Mouse (Mus musculus) thymus, adult 2 months (tissue): ENCODE measurements around the gene Gatd1. TPM values are rescaled to one million over a fixed set of nuclear protein-coding genes. Genes with fewer than 3 reads are reported as not detected.

Experiments used
- DNase-seq: peaks from one replicate; pipeline ENCODE4 v3.0.0; 2021
- H3K27ac ChIP-seq: fragments of 200-500 bp; 2 replicates; pipeline ENCODE4 v1.5.1; 2012; ENCODE audit warnings: low read length, control low read depth; ENCODE audit not compliant: control insufficient read depth, insufficient read depth
- H3K27me3 ChIP-seq: fragments of 200-500 bp; 2 replicates; pipeline ENCODE4 v1.6.1; 2012; ENCODE audit warnings: mild to moderate bottlenecking, low read length, moderate library complexity, mixed read lengths; ENCODE audit not compliant: control insufficient read depth, insufficient read depth
- H3K36me3 ChIP-seq: fragments of 200-500 bp; 2 replicates; pipeline ENCODE4 v1.6.1; 2012; ENCODE audit warnings: mild to moderate bottlenecking, low read length, moderate library complexity; ENCODE audit not compliant: control insufficient read depth, insufficient read depth
- H3K4me1 ChIP-seq: fragments of 200-500 bp; replicated peaks from 2 replicates; pipeline ENCODE4 v1.6.1; 2012; ENCODE audit warnings: low read length; ENCODE audit not compliant: control insufficient read depth, insufficient read depth
- H3K4me3 ChIP-seq: fragments of 200-500 bp; 2 replicates; pipeline ENCODE4 v1.5.1; 2012; ENCODE audit warnings: mild to moderate bottlenecking, low read length, control low read depth, moderate library complexity; ENCODE audit not compliant: control insufficient read depth, insufficient read depth
- CTCF ChIP-seq: fragments of 200-500 bp; IDR thresholded peaks from 2 replicates; pipeline ENCODE4 v1.5.1; 2012; ENCODE audit warnings: mild to moderate bottlenecking, control low read depth, low read length, moderate library complexity, borderline replicate concordance; ENCODE audit not compliant: control insufficient read depth, poor library complexity, insufficient read depth; ENCODE audit errors: extremely low read depth
- POLR2A ChIP-seq: fragments of 200-500 bp; IDR thresholded peaks from 2 replicates; pipeline ENCODE4 v1.6.1; 2012; ENCODE audit warnings: mild to moderate bottlenecking, low read length, control low read depth, moderate library complexity; ENCODE audit not compliant: control insufficient read depth, poor library complexity, insufficient read depth; ENCODE audit errors: extremely low read depth
- WGBS: fragments of 180-500 bp; shearing (Covaris S2); methylation state at CpG from one replicate; pipeline ENCODE4 v1.1.7; 2018; 5-methylcytosine and 5-hydroxymethylcytosine counted together
- polyA plus RNA-seq: library from polyadenylated mRNA; depleted of rRNA; stranded (reverse); fragments of >200 nt; gene quantifications from 2 replicates; pipeline ENCODE4 v1.2.3, GENCODE M21; 2012

The Gatd1 gene
- polyA plus RNA-seq, 1 experiment = 98.1 TPM

DNA sequence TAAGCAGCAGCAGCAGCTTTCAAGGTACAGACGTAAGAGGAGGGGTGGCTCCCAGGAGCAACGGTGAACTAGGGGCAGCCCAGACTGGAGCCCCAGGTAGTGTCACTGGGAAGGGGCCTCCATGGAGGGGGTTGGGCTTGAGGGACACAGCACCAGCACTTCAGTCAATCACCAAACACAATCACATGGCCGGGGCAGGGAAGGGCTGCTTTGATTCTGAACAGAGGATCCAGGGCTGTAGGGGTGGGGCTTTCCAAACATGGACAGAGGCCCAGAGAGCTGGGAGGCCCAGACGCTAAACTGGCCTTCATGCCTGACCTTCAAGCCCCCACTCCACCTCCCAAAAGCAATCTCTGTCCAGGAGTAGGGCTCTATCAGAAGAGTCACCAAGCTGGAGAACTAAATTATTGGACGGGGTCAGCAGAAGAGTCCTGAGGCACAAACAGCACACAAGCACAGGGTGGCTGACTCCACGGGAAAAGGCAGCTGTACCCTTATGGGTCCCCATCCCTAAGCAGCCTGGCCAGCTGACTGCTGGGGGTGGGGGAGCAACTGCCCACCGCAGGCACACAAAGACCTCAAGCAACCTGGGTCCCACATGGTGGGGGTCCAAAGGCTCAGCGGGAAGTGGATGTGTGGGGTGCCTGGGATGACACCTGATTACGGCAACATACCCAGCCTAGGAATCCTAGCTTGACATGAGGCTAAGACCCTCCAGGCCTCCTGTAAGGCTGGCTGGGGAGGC, 16.1 kb upstream of the Gatd1 start:
- H3K36me3 ChIP-seq = no peaks in the 10 kb centered on the region
- H3K27ac ChIP-seq = no peak overlapping the region
- H3K4me1 ChIP-seq = peaks cover 27% of the 10 kb centered on the region
- no peak overlapping the region for H3K4me3 ChIP-seq
- DNase-seq = no peak
- H3K27me3 ChIP-seq = no peaks in the 10 kb centered on the region
- TF ChIP-seq CTCF = no peak
- TF ChIP-seq POLR2A = no peak
- WGBS = 95% methylated on average over 9 of the region's 9 CpGs

DNA sequence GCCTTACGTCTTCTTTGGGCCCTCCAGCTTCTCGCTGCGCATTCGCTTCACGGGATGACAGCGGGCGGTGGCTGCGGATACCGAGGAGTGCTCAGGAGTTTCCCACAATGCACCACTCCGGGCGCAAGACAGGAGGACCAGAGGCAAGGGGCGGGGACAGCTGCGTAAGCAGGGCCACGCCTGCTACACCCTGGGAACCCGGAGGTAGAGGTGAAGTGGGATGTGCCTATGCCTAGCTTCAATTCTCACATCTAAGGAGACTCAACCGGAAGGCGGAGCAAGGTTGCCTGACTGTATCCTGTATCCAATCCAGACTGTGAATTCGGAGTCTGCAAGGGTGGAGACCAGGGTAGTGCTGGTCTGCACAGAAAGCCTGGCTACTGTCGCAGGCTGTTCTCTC, 15.4 kb upstream of the Gatd1 start, which contains the start of gene Cend1:
Gene Cend1 (minus strand): TSS at position 182 of the 400 bp plus-strand sequence.
- H3K27ac ChIP-seq = no peak within 1 kb of the TSS
- DNase-seq = no peak
- 71% methylated on average over 19 of the region's 19 CpGs for WGBS
- TF ChIP-seq POLR2A (no peak), CTCF (no peak)
- peaks cover 20% of the 10 kb centered on the region for H3K4me1 ChIP-seq
- H3K36me3 ChIP-seq = no peaks in the 10 kb centered on the region
- H3K27me3 ChIP-seq = no peaks in the 10 kb centered on the region
- H3K4me3 ChIP-seq = no peak within 1 kb of the TSS

DNA sequence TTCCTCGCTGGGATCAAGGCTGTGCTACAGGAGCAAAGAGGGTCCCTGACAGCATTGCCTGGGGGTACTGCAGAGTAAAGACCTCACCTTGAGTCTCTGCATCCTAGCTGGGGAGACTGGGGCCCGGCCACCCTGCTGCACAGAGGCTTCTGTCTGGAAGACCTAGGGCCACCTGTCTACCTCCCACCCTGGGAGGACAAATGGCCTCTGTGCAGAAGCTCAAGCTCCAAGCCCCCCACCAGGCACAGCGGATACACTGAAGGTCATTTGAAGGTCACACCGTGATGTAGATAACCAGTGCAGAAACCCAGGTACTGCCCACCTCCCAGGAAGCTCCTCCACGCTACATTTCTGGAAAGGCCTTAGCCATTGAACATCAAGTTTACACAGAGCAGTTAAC, 14.8 kb upstream of the Gatd1 start:
- Histone ChIP-seq H3K4me1 (peaks cover 15% of the 10 kb centered on the region), H3K27ac (no peak overlapping the region), H3K27me3 (no peaks in the 10 kb centered on the region), H3K4me3 (no peak overlapping the region), H3K36me3 (no peaks in the 10 kb centered on the region)
- TF ChIP-seq POLR2A = no peak
- no peak for TF ChIP-seq CTCF
- WGBS = 88% methylated on average over 5 of the region's 5 CpGs
- no peak for DNase-seq

DNA sequence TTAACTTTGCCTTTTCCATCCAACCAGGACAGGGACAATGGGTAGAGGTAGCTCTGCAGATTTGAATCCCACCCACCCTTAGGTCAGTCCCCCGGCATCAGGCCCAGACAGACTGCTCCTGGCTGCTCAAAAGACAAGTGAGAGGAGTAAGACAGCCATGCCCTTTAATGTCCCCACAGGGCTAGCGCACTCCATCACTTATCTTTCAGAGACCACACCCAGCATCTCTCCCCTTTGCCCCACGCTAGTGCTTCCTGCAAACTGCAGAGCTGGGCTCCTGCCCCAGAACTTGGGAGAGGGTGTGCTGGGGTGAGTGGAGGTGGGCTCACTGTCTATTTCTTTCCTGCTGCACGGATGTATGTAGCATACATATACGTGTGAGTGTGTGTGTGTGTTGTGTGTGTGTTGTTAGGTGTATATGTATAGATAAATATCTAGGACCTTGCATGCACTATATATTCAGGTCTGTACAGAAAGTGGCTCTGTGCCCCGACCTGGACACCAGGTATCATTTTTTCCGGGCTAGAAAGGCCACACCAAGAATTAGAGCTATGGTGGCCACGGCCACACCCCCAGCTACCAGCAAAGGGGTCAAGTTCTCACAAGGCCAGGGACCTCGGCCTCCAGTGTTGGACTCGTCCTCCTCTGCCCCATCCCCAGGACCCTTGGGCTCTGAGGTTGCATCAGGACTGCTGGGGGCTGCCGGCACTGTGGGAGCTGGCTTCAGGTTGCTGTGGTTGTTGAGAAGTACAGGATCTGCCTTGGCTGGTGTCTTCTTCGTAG, 13.2 kb upstream of the Gatd1 start:
- no peak overlapping the region for H3K27ac ChIP-seq
- no peak overlapping the region for H3K4me3 ChIP-seq
- TF ChIP-seq POLR2A = no peak
- no peak for TF ChIP-seq CTCF
- WGBS = 92% methylated on average over 12 of the region's 12 CpGs
- no peaks in the 10 kb centered on the region for H3K27me3 ChIP-seq
- DNase-seq = no peak
- no peaks in the 10 kb centered on the region for H3K36me3 ChIP-seq
- peaks cover 15% of the 10 kb centered on the region for H3K4me1 ChIP-seq

DNA sequence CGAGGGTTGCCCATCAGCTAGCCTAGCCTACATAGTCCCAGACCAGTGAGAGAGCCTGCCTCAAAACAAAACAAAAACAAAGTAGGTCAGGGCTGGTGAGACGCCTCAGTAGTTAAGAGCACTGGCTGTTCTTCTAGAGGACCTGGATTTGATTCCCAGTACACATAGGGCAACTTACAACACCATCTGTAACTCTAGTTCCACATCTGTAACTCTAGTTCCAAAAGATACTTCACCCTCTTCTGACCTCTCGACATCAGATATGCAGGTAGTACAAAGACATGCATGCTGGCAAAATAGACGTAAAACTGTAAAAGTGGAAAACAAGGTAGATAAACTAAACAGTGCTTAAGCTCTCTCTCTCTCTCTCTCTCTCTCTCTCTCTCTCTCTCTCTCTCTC, 9.9 kb upstream of the Gatd1 start:
- TF ChIP-seq POLR2A (no peak), CTCF (no peak)
- no peak for DNase-seq
- no peak overlapping the region for H3K4me3 ChIP-seq
- 89% methylated on average over 4 of the region's 4 CpGs for WGBS
- H3K36me3 ChIP-seq = no peaks in the 10 kb centered on the region
- H3K27me3 ChIP-seq = no peaks in the 10 kb centered on the region
- peaks cover 15% of the 10 kb centered on the region for H3K4me1 ChIP-seq
- no peak overlapping the region for H3K27ac ChIP-seq

- TF ChIP-seq POLR2A (no peak), CTCF (no peak)
- H3K27ac ChIP-seq = no peak overlapping the region
- WGBS = 91% methylated on average over 9 of the region's 9 CpGs
- H3K27me3 ChIP-seq = no peaks in the 10 kb centered on the region
- no peak overlapping the region for H3K4me3 ChIP-seq
- no peaks in the 10 kb centered on the region for H3K36me3 ChIP-seq
- no peak for DNase-seq
- no peaks in the 10 kb centered on the region for H3K4me1 ChIP-seq
Measured at GRCm38 (mm10) chr7:141420030-141420702, 6.2 kb upstream of the Gatd1 start.

- Histone ChIP-seq H3K27ac (no peak overlapping the region), H3K27me3 (no peaks in the 10 kb centered on the region), H3K4me3 (no peak overlapping the region), H3K36me3 (no peaks in the 10 kb centered on the region), H3K4me1 (peaks cover 4% of the 10 kb centered on the region)
- TF ChIP-seq POLR2A (no peak), CTCF (no peak)
- no peak for DNase-seq
- WGBS = 56% methylated on average over 7 of the region's 7 CpGs
Measured at GRCm38 (mm10) chr7:141418970-141419369, 5.0 kb upstream of the Gatd1 start.
